Mouse (Mus musculus): Measurements from ENCODE around the gene Shtn1. TPM values are rescaled to one million over a fixed set of nuclear protein-coding genes. Genes with fewer than 3 reads are reported as not detected.

The Shtn1 gene
- 10 to 100 TPM; 13.4 to 17.9 TPM for total RNA-seq (2023)

DNA sequence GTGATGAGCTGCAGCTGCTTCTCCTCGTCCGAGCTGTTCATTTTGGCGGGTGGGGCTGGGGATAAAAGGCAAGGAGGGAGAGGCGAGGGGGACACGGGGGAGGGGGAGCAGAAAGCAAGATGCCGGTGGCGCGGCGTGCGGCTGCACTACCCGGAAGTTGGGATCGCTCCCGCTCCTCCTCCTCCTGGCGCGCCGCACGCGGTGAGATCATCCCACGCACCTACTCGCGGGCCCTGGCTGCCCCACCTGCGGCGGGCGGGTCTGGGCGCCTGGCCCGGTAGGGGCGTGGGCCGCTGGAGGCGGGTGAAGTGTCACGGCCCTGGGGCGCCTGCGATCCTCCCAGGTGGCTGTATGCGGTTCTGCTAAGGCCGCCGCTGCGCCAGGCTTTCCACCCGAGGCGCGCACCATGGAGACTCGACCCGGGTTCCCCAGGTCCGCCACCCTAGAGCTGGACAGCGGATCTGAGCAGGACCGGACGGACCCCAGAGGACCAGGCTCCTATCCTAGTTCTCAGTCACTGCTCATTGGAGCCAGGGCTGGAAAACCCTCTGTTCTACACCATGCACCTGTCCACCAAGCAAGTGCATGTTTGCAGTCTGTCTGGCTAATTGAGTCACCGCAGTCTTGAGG, at the start of gene Shtn1:
Gene Shtn1 (minus strand): TSS at position 629 of the 630 bp plus-strand sequence.

DNA sequence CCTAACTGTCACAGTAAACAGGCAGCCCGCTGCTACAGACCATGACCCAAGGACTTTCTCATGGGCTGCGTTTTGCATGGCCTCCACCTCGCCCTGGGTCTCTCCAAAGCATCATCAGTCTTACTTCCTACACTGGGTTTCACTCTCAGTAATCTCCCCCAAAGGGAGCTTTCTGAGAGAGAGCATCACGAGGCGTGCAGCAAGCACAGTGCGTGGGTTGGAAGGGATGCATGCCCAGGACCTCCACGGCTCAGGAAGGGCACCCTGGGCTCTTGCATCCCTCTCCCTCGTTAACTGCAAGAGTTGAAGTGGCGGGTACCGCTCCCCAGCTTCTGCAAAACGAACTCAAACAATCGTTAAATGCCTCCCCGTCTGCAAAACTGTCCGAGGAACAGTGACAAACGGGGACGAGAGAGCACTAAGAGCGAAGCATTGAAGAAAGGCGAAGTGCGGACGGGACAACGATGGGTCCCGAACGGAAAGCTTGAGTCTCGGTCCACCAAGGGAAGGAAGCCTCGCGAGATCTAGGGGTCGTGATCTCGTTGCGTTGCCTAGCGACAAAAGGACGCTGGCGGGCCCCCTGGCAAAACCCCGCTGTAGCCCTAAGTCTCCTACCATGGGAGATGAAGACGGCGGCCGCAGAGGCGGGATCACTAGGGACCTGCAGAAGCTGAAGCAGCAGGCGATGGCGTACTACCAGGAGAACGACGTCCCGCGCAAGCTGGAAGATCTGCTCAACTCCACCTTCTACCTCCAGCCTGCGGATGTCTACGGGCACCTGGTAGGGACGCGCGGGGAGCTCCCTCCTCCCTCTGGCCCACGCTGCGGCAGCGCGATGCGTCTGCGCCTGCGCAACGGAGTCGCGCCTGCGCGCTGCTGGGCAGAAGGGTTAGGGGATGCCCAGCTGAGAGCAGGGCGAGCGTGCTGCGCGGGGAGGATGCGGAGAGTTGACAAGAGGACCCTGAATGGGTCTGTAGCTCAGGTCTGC, 132.8 kb downstream of the Shtn1 start, which contains the start of the genes Eno4 and Hspa12a:
Gene Eno4 (plus strand): TSS at position 585 of the 988 bp plus-strand sequence.
Gene Hspa12a (minus strand): TSS at position 814 of the 988 bp plus-strand sequence.

Other genes starting within 250 kb of the Shtn1 start
- gene Eno4, start 132.7 kb downstream of the Shtn1 start, total RNA-seq (2023), result not detected
- gene Hspa12a, start 132.4 kb downstream of the Shtn1 start, total RNA-seq (2023), result 1 to 10 TPM; 4.0 to 5.2 TPM
- not detected for gene Vax1, start 94.0 kb upstream of the Shtn1 start, total RNA-seq (2023)
- gene Kcnk18, start 143.1 kb upstream of the Shtn1 start, total RNA-seq (2023), result not detected
- under 1 TPM in 1 of 2 experiments, not detected in 1; 0.21 TPM for gene Slc18a2, start 184.8 kb upstream of the Shtn1 start, total RNA-seq (2023)
- gene Rps12-ps3, start 246.2 kb upstream of the Shtn1 start, total RNA-seq (2023), result 100 to 1,000 TPM; 909 to 975 TPM